Mouse (Mus musculus) midbrain, embryonic 10.5 days (tissue): ENCODE results near the gene Lsm11. TPM values are rescaled to one million over a fixed set of nuclear protein-coding genes. Genes with fewer than 3 reads are reported as not detected.
A peak's percentile ranks its signal among the peaks of the same experiment; 100 is the strongest.

Source experiments
- DNase-seq: peaks from one replicate; pipeline ENCODE4 v3.0.0-alpha.2; 2017; ENCODE audit warnings: low spot score
- H3K27ac ChIP-seq: fragments of 300-500 bp; sonication (generic); replicated peaks from 2 replicates; pipeline ENCODE4 v1.5.1; 2016; ENCODE audit warnings: mild to moderate bottlenecking
- H3K27me3 ChIP-seq: fragments of 300-500 bp; sonication (generic); 2 replicates; pipeline ENCODE4 v1.6.1; 2016; ENCODE audit warnings: low read depth, mild to moderate bottlenecking; ENCODE audit not compliant: poor library complexity, severe bottlenecking
- H3K36me3 ChIP-seq: fragments of 300-500 bp; sonication (generic); 2 replicates; pipeline ENCODE4 v1.6.1; 2016; ENCODE audit warnings: mild to moderate bottlenecking, moderate library complexity
- H3K4me1 ChIP-seq: fragments of 300-500 bp; sonication (generic); 2 replicates; pipeline ENCODE4 v1.6.1; 2016
- H3K4me3 ChIP-seq: fragments of 300-500 bp; sonication (generic); 2 replicates; pipeline ENCODE4 v1.5.1; 2016; ENCODE audit warnings: mild to moderate bottlenecking, moderate library complexity
- H3K9me3 ChIP-seq: fragments of 300-500 bp; sonication (generic); replicated peaks from 2 replicates; pipeline ENCODE4 v1.6.1; 2016; ENCODE audit warnings: mild to moderate bottlenecking
- WGBS: fragments of 180-500 bp; shearing (Covaris S2); methylation state at CpG from one replicate; pipeline ENCODE4 v1.1.7; 2016; 5-methylcytosine and 5-hydroxymethylcytosine counted together
- polyA plus RNA-seq: library from polyadenylated mRNA; unstranded; fragments of >200 nt; fragmentation: Nextera tagmentation; extraction: Ambion mirVana; gene quantifications from 2 replicates; pipeline ENCODE4 v1.2.1, GENCODE M21; 2016

Lsm11 gene
- polyA plus RNA-seq = 7.3 and 9.1 TPM in 2 replicates

- no peaks in the 10 kb centered on the region for H3K27me3 ChIP-seq
- H3K4me3 ChIP-seq = peak within 1 kb of the TSS; percentile 94
- under 1% methylated on average over 55 of the region's 55 CpGs for WGBS
- peak within 1 kb of the TSS; percentile 93 for H3K27ac ChIP-seq
- DNase-seq = peak; percentile 96
- H3K36me3 ChIP-seq = peaks cover 30% of the 10 kb centered on the region
- H3K4me1 ChIP-seq = peaks cover 26% of the 10 kb centered on the region
- H3K9me3 ChIP-seq = no peaks in the 10 kb centered on the region
These were observed at the start of gene Lsm11 for GRCm38 (mm10) chr11:45944643-45945156. Lsm11 (minus strand) TSS chr11:45944935.

- DNase-seq = no peak
- H3K4me3 ChIP-seq = peak overlapping the region; percentile 41; the same call in 1 of the 2 replicates
- peaks cover 8% of the 10 kb centered on the region for H3K4me1 ChIP-seq
- no peaks in the 10 kb centered on the region for H3K9me3 ChIP-seq
- no peak overlapping the region for H3K27ac ChIP-seq
- H3K27me3 ChIP-seq = peaks cover 14% of the 10 kb centered on the region
- 50% methylated on average over 13 of the region's 13 CpGs for WGBS
- no peaks in the 10 kb centered on the region for H3K36me3 ChIP-seq
These were observed 47.4 kb upstream of the Lsm11 start for GRCm38 (mm10) chr11:45992087-45992486.

DNA sequence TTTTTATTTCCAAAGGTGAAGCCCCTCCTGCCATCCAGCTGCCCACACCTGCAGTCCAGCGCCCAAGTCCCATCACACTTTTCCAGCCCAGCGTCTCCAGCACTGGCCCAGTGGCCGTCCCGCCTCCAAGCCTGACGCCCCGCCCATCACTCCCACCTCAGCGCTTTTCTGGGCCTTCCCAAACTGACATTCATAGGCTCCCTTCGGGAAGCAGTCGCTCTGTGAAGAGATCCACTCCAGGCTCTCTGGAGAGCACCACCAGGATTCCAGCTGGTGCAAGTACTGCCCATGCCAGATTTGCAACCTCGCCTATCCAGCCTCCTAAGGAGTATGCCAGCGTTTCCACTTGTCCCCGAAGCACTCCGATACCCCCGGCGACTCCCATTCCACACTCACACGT is 46.9 kb upstream of the Lsm11 start:
- Histone ChIP-seq H3K9me3 (no peaks in the 10 kb centered on the region), H3K27me3 (peaks cover 14% of the 10 kb centered on the region), H3K27ac (no peak overlapping the region), H3K4me1 (peaks cover 8% of the 10 kb centered on the region), H3K36me3 (no peaks in the 10 kb centered on the region), H3K4me3 (peak overlapping the region; percentile 41)
- peak; percentile 30 for DNase-seq
- WGBS = 12% methylated on average over 16 of the region's 16 CpGs

- Histone ChIP-seq H3K4me3 (peak overlapping the region; percentile 66), H3K36me3 (no peaks in the 10 kb centered on the region), H3K4me1 (peaks cover 14% of the 10 kb centered on the region), H3K27me3 (peaks cover 26% of the 10 kb centered on the region), H3K9me3 (0 out of 2 replicates have a peak, but pooled peaks cover 5% of the 10 kb centered on the region), H3K27ac (peak overlapping the region; percentile 89)
- WGBS = 48% methylated on average over 19 of the region's 19 CpGs
- DNase-seq = no peak
These were observed 36.1 kb upstream of the Lsm11 start for GRCm38 (mm10) chr11:45980893-45981253.

GRCm38 (mm10) chr11:45979946-45980892 is 35.5 kb upstream of the Lsm11 start, which contains the start of gene Sox30:
Sox30 (plus strand) TSS chr11:45980310.
- H3K27ac ChIP-seq = peak within 1 kb of the TSS; percentile 89
- WGBS = 9% methylated on average over 108 of the region's 115 CpGs
- peaks cover 14% of the 10 kb centered on the region for H3K4me1 ChIP-seq
- peak; percentile 81 for DNase-seq
- H3K27me3 ChIP-seq = peaks cover 26% of the 10 kb centered on the region
- 0 out of 2 replicates have a peak, but pooled peaks cover 5% of the 10 kb centered on the region for H3K9me3 ChIP-seq
- no peaks in the 10 kb centered on the region for H3K36me3 ChIP-seq
- peak within 1 kb of the TSS; percentile 66 for H3K4me3 ChIP-seq

DNA sequence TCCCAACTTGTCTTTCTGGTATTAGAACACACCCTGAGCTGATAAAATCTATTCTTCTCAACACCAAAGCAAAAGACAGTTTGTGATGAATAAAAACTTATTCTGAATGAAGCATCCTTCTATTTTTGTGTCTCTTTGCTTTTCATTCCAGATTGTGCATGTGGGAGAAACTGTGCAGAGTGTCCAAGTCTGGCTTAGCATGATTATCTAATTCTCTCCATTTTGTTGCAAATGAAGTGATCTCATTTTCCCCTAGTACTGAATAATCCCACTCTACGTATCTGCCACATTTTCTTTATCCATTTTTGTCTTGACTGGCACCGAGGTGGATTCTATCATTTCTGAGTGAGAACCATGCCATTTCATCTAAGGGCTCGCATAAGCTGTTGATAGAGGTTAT is 31.3 kb upstream of the Lsm11 start:
- H3K27ac ChIP-seq = no peak overlapping the region
- H3K27me3 ChIP-seq = peaks cover 21% of the 10 kb centered on the region
- WGBS = 84% methylated on average over 3 of the region's 3 CpGs
- H3K4me3 ChIP-seq = no peak overlapping the region
- peaks cover 12% of the 10 kb centered on the region for H3K4me1 ChIP-seq
- no peak for DNase-seq
- no peaks in the 10 kb centered on the region for H3K36me3 ChIP-seq
- 0 out of 2 replicates have a peak, but pooled peaks cover 5% of the 10 kb centered on the region for H3K9me3 ChIP-seq

GRCm38 (mm10) chr11:45974466-45974865 is 29.7 kb upstream of the Lsm11 start:
- no peaks in the 10 kb centered on the region for H3K36me3 ChIP-seq
- peaks cover 8% of the 10 kb centered on the region for H3K27me3 ChIP-seq
- H3K4me3 ChIP-seq = no peak overlapping the region
- DNase-seq = no peak
- WGBS = 91% methylated on average over 8 of the region's 8 CpGs
- no peak overlapping the region for H3K27ac ChIP-seq
- H3K4me1 ChIP-seq = no peaks in the 10 kb centered on the region
- H3K9me3 ChIP-seq = no peaks in the 10 kb centered on the region

DNA sequence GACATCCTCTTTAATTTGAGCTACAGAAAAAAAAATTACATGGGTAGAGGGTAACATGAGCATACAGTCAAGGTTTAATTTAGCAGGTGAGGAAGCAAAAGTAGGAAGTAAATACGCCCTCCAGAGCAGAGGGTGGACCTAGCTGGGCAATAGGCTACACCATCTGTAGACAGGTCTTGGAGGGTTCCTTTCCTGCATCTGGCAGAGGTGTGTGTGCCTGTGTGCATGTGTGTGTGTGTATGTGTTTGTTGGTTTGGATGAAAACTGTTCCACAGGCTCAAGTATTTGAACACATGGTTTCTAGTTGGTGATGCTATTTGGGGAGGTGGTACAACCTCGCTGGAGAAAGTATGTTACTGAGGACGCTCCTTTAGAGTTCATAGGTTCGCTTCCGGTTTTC is 28.9 kb upstream of the Lsm11 start:
- no peaks in the 10 kb centered on the region for H3K27me3 ChIP-seq
- H3K27ac ChIP-seq = no peak overlapping the region
- no peak overlapping the region for H3K4me3 ChIP-seq
- H3K9me3 ChIP-seq = no peaks in the 10 kb centered on the region
- 90% methylated on average over 5 of the region's 5 CpGs for WGBS
- no peaks in the 10 kb centered on the region for H3K36me3 ChIP-seq
- H3K4me1 ChIP-seq = no peaks in the 10 kb centered on the region
- no peak for DNase-seq

DNA sequence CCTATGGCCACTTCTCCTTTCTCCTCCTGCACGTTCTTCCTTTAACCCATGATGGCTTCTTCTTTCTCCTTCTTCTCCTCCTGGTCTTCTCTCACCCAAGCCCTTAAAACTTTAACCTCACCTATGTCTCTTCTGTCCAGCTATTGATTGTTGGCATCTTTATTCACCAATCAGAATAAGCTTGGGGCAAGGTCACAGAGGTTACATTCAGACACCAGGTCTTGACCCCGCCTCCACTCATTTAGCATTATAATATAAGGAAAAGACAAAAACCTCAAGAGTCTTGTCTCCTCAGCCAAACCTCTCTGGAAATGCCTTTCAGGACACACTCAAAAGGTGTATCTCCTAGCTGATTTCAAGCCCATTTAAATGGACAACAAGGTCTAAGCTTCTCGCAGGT is 23.7 kb upstream of the Lsm11 start:
- no peaks in the 10 kb centered on the region for H3K36me3 ChIP-seq
- H3K9me3 ChIP-seq = no peaks in the 10 kb centered on the region; the same call in 1 of the 2 replicates
- H3K27me3 ChIP-seq = no peaks in the 10 kb centered on the region
- no peak overlapping the region for H3K4me3 ChIP-seq
- no peaks in the 10 kb centered on the region for H3K4me1 ChIP-seq
- no peak overlapping the region for H3K27ac ChIP-seq
- no peak for DNase-seq
- WGBS = 90% methylated on average over 3 of the region's 3 CpGs

DNA sequence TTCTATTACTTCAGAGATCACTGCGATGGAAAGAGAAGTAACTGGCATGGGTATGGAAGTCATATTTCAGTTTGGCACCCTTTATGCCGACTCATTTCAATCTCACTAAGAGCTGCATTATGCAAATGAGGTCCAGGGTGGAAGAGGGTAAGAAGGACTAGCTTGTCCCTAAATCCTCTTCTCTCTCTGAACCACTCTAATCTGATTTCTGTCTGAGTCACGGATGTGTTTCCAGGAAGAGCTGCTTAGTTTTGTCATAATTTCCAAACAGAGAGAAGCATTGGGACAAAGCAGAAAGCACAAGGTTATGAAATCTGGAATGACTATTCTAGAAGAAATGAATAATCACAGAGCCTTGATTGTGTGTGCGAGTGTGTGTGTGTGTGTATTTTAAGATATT is 22.2 kb upstream of the Lsm11 start:
- Histone ChIP-seq H3K9me3 (no peaks in the 10 kb centered on the region; the same call in 1 of the 2 replicates), H3K27ac (no peak overlapping the region), H3K36me3 (no peaks in the 10 kb centered on the region), H3K27me3 (no peaks in the 10 kb centered on the region), H3K4me1 (no peaks in the 10 kb centered on the region), H3K4me3 (no peak overlapping the region)
- no peak for DNase-seq
- 88% methylated on average over 4 of the region's 4 CpGs for WGBS

DNA sequence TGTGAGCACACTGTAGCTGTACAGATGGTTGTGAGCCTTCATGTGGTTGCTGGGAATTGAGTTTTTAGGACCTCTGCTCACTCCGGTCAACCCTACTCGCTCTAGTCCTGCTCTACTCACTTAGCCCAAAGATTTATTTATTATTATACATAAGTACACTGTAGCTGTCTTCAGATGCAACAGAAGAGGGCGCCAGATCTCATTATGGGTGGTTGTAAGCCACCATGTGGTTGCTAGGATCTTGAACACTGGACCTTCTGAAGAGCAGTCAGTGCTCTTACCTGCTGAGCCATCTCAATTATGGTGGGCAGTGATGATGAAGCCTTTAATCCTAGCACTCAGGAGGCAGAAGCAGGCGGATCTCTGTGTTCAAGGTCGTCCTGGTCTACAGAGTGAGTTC is 15.3 kb upstream of the Lsm11 start:
- Histone ChIP-seq H3K27me3 (no peaks in the 10 kb centered on the region), H3K36me3 (no peaks in the 10 kb centered on the region), H3K27ac (no peak overlapping the region), H3K4me3 (no peak overlapping the region), H3K4me1 (peaks cover 2% of the 10 kb centered on the region; the same call in 1 of the 2 replicates), H3K9me3 (no peaks in the 10 kb centered on the region; the same call in 1 of the 2 replicates)
- no peak for DNase-seq
- WGBS = 84% methylated on average over 5 of the region's 5 CpGs

- Histone ChIP-seq H3K9me3 (no peaks in the 10 kb centered on the region; the same call in 1 of the 2 replicates), H3K27me3 (no peaks in the 10 kb centered on the region), H3K4me3 (no peak overlapping the region), H3K36me3 (no peaks in the 10 kb centered on the region), H3K4me1 (peaks cover 5% of the 10 kb centered on the region), H3K27ac (no peak overlapping the region)
- DNase-seq = no peak
- WGBS = 83% methylated on average over 3 of the region's 3 CpGs
These were observed 14.9 kb upstream of the Lsm11 start for GRCm38 (mm10) chr11:45959598-45959997.

DNA sequence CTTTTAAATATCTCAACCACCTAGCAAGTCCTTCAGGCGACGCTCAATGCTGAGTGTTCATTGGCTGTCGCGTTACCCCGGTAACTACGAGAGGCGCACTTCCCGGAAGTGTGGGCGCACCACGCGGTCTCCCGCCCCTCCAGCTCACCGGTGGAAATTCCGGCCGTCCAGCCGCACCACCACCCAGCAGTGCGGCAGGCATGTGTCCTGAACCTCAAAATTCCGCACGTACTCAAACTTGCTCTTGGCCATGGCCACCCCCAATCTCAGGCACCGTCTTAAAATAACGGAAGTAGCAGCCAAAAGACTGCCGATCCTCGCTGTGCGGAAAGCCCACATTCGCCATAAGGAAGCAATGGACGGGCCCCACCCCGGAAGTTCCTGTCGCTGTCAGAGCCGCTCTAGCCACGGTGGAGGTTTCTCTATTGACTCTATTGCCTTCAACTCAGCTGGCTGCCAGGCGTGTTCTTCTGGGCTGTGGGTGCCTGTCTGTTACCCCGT is 10.4 kb upstream of the Lsm11 start, which contains the start of gene Thg1l:
TSS of gene Thg1l (minus strand) at position 368 of the 501 bp plus-strand sequence.
- peak; percentile 92 for DNase-seq
- no peaks in the 10 kb centered on the region for H3K27me3 ChIP-seq
- H3K27ac ChIP-seq = peak within 1 kb of the TSS; percentile 86
- WGBS = under 1% methylated on average over 32 of the region's 32 CpGs
- peaks cover 14% of the 10 kb centered on the region for H3K4me1 ChIP-seq
- H3K36me3 ChIP-seq = peaks cover 23% of the 10 kb centered on the region
- peak within 1 kb of the TSS; percentile 74 for H3K4me3 ChIP-seq
- no peaks in the 10 kb centered on the region for H3K9me3 ChIP-seq
